Mouse (Mus musculus): ENCODE data around the gene D930020B18Rik. TPM values are rescaled to one million over a fixed set of nuclear protein-coding genes. Genes with fewer than 3 reads are reported as not detected.
A peak's percentile ranks its signal among the peaks of the same experiment; 100 is the strongest.

Gene D930020B18Rik
- total and polyA plus RNA-seq, 3 experiments, result 0.61 to 0.65 TPM; not detected in 1

- Histone ChIP-seq H3K4me1 (ENCODE audit: control insufficient read depth in 1 of 2, insufficient read depth in 2 of 2, low read length in 2 of 2) (peaks cover 10 to 19% of the 10 kb centered on the region in 2 experiments), H3K27ac (ENCODE audit: control insufficient read depth, low read depth, low read length) (peak overlapping the region; percentile 78), H3K9me3 (replicated peaks; ENCODE audit: insufficient read depth, low read length) (no peaks in the 10 kb centered on the region), H3K79me2 (ENCODE audit: control insufficient read depth, insufficient read depth, low read length, poor library complexity) (peaks cover 8% of the 10 kb centered on the region), H3K27me3 (ENCODE audit: control insufficient read depth in 1 of 2, insufficient read depth in 2 of 2, low read length in 2 of 2) (no peaks in the 10 kb centered on the region), H3K36me3 (ENCODE audit: control insufficient read depth in 1 of 2, insufficient read depth in 2 of 2, low read length in 2 of 2) (peaks cover 0 to 24% of the 10 kb centered on the region in 2 experiments; a peak in 2 of 4 replicates), H3K9ac (ENCODE audit: control insufficient read depth, low read depth, low read length, poor library complexity, severe bottlenecking) (peak overlapping the region; percentile 62), H3K4me3 (ENCODE audit: control insufficient read depth in 1 of 2, insufficient read depth in 1 of 2, low read depth in 2 of 2, low read length in 2 of 2) (peak overlapping the region; percentile 63 to 77)
- DNase-seq (ENCODE audit: low read depth, low spot score), result no peak
- TF ChIP-seq MAFK (IDR thresholded peaks at IDR 0.05; ENCODE audit: borderline replicate concordance, low read depth, low read length), result no peak
- no peak for TF ChIP-seq NRF1 (IDR thresholded peaks at IDR 0.05; ENCODE audit: insufficient read depth, low read depth, low read length, poor library complexity, severe bottlenecking)
- TF ChIP-seq ZC3H11A (IDR thresholded peaks at IDR 0.05; ENCODE audit: low read depth, low read length), result no peak
- no peak for TF ChIP-seq TBP (IDR thresholded peaks at IDR 0.05; ENCODE audit: low read depth, low read length)
- TF ChIP-seq POLR2AphosphoS2 (IDR thresholded peaks at IDR 0.05; ENCODE audit: low read length), result no peak
- TF ChIP-seq SMC3 (IDR thresholded peaks at IDR 0.05; ENCODE audit: low read depth, low read length), result no peak
- no peak for TF ChIP-seq CTCF (IDR thresholded peaks at IDR 0.05 in 2 of 3, conservative IDR thresholded peaks at IDR 0.05 in 1 of 3; ENCODE audit: control insufficient read depth in 1 of 3, insufficient read depth in 1 of 3, low read depth in 2 of 3, low read length in 3 of 3, poor library complexity in 1 of 3, severe bottlenecking in 1 of 3)
- TF ChIP-seq MYB (IDR thresholded peaks at IDR 0.05; ENCODE audit: low read depth, low read length), result no peak
- TF ChIP-seq GABPA (IDR thresholded peaks at IDR 0.05; ENCODE audit: low read depth, low read length), result no peak
- TF ChIP-seq CHD2 (IDR thresholded peaks at IDR 0.05; ENCODE audit: low read length), result no peak
- no peak for TF ChIP-seq RCOR1 (IDR thresholded peaks at IDR 0.05; ENCODE audit: low read depth, low read length)
- TF ChIP-seq RAD21 (IDR thresholded peaks at IDR 0.05; ENCODE audit: low read depth, low read length), result no peak
- TF ChIP-seq TCF12 (IDR thresholded peaks at IDR 0.05; ENCODE audit: low read depth, low read length), result no peak
- no peak for TF ChIP-seq EP300 (IDR thresholded peaks at IDR 0.05; ENCODE audit: low read depth in 1 of 2, low read length in 2 of 2)
These were observed 480 bp upstream of the D930020B18Rik start for GRCm38 (mm10) chr10:121640944-121641271.

GRCm38 (mm10) chr10:121642054-121642947 is 913 bp downstream of the D930020B18Rik start:
- Histone ChIP-seq H3K79me2 (ENCODE audit: control insufficient read depth, insufficient read depth, low read length, poor library complexity) (peaks cover 8% of the 10 kb centered on the region), H3K9me3 (replicated peaks; ENCODE audit: insufficient read depth, low read length) (no peaks in the 10 kb centered on the region), H3K36me3 (ENCODE audit: control insufficient read depth in 1 of 2, insufficient read depth in 2 of 2, low read length in 2 of 2) (peaks cover 0 to 27% of the 10 kb centered on the region in 2 experiments; a peak in 2 of 4 replicates), H3K9ac (ENCODE audit: control insufficient read depth, low read depth, low read length, poor library complexity, severe bottlenecking) (peak overlapping the region; percentile 62), H3K4me1 (ENCODE audit: control insufficient read depth in 1 of 2, insufficient read depth in 2 of 2, low read length in 2 of 2) (peaks cover 7 to 24% of the 10 kb centered on the region in 2 experiments), H3K27me3 (ENCODE audit: control insufficient read depth in 1 of 2, insufficient read depth in 2 of 2, low read length in 2 of 2) (no peaks in the 10 kb centered on the region), H3K4me3 (ENCODE audit: control insufficient read depth in 1 of 2, insufficient read depth in 1 of 2, low read depth in 2 of 2, low read length in 2 of 2) (peak overlapping the region; percentile 63 to 77), H3K27ac (ENCODE audit: control insufficient read depth, low read depth, low read length) (no peak overlapping the region)
- peak; percentile 53 for DNase-seq (ENCODE audit: low read depth, low spot score)
- TF ChIP-seq ZC3H11A (IDR thresholded peaks at IDR 0.05; ENCODE audit: low read depth, low read length) (no peak), MEF2A (IDR thresholded peaks at IDR 0.05; ENCODE audit: extremely low read depth, insufficient replicate concordance, low read depth, low read length, poor library complexity, severe bottlenecking) (no peak), MYC (IDR thresholded peaks at IDR 0.05; ENCODE audit: low read depth, low read length) (0 out of 2 replicates have a peak, but pooled peaks have one; percentile 33), EP300 (IDR thresholded peaks at IDR 0.05; ENCODE audit: low read depth in 1 of 2, low read length in 2 of 2) (0 out of 4 replicates have a peak, but pooled peaks of 1 of the 2 experiments have one; percentile 10), UBTF (IDR thresholded peaks at IDR 0.05; ENCODE audit: borderline replicate concordance, insufficient read depth, low read depth, low read length) (no peak), USF2 (IDR thresholded peaks at IDR 0.05; ENCODE audit: borderline replicate concordance in 1 of 2, insufficient read depth in 1 of 2, low read depth in 1 of 2, low read length in 2 of 2) (no peak), SIN3A (IDR thresholded peaks at IDR 0.05; ENCODE audit: low read length) (no peak; the same call in none of the 2 replicates), ETS1 (IDR thresholded peaks at IDR 0.05; ENCODE audit: low read depth, low read length) (peak; percentile 30; the same call in 1 of the 2 replicates), USF1 (IDR thresholded peaks at IDR 0.05; ENCODE audit: low read depth, low read length) (peak; percentile 70), MYB (IDR thresholded peaks at IDR 0.05; ENCODE audit: low read depth, low read length) (no peak), MAFK (IDR thresholded peaks at IDR 0.05; ENCODE audit: borderline replicate concordance, low read depth, low read length) (no peak), RCOR1 (IDR thresholded peaks at IDR 0.05; ENCODE audit: low read depth, low read length) (0 out of 2 replicates have a peak, but pooled peaks have one; percentile 11), BHLHE40 (IDR thresholded peaks at IDR 0.05; ENCODE audit: borderline replicate concordance, low read depth, low read length) (peak; percentile 69), MAX (IDR thresholded peaks at IDR 0.05; ENCODE audit: low read length) (peak; percentile 74), POLR2A (IDR thresholded peaks at IDR 0.05; ENCODE audit: control insufficient read depth in 1 of 2, insufficient read depth in 1 of 2, low read depth in 1 of 2, low read length in 2 of 2, poor library complexity in 1 of 2) (no peak), GABPA (IDR thresholded peaks at IDR 0.05; ENCODE audit: low read depth, low read length) (no peak), MAZ (IDR thresholded peaks at IDR 0.05; ENCODE audit: low read depth, low read length) (0 out of 2 replicates have a peak, but pooled peaks have one; percentile 19), NELFE (IDR thresholded peaks at IDR 0.05; ENCODE audit: low read depth, low read length) (no peak), ZMIZ1 (IDR thresholded peaks at IDR 0.05; ENCODE audit: low read depth, low read length) (no peak), CHD2 (IDR thresholded peaks at IDR 0.05; ENCODE audit: low read length) (no peak)
